Mouse (Mus musculus) thymus, adult 2 months (tissue): Measurements from ENCODE around the gene Olfr548-ps1. TPM values are rescaled to one million over a fixed set of nuclear protein-coding genes. Genes with fewer than 3 reads are reported as not detected.
A peak's percentile ranks its signal among the peaks of the same experiment; 100 is the strongest.
"Not testable (repeated sequence)": the region's sequence is repeated elsewhere in the genome, so short reads cannot be mapped to it uniquely, and the experiment has no call there.

Source experiments
- DNase-seq: peaks from one replicate; pipeline ENCODE4 v3.0.0; 2021
- H3K27ac ChIP-seq: fragments of 200-500 bp; 2 replicates; pipeline ENCODE4 v1.5.1; 2012; ENCODE audit warnings: low read length, control low read depth; ENCODE audit not compliant: control insufficient read depth, insufficient read depth
- H3K27me3 ChIP-seq: fragments of 200-500 bp; 2 replicates; pipeline ENCODE4 v1.6.1; 2012; ENCODE audit warnings: mild to moderate bottlenecking, low read length, moderate library complexity, mixed read lengths; ENCODE audit not compliant: control insufficient read depth, insufficient read depth
- H3K36me3 ChIP-seq: fragments of 200-500 bp; 2 replicates; pipeline ENCODE4 v1.6.1; 2012; ENCODE audit warnings: mild to moderate bottlenecking, low read length, moderate library complexity; ENCODE audit not compliant: control insufficient read depth, insufficient read depth
- H3K4me1 ChIP-seq: fragments of 200-500 bp; replicated peaks from 2 replicates; pipeline ENCODE4 v1.6.1; 2012; ENCODE audit warnings: low read length; ENCODE audit not compliant: control insufficient read depth, insufficient read depth
- H3K4me3 ChIP-seq: fragments of 200-500 bp; 2 replicates; pipeline ENCODE4 v1.5.1; 2012; ENCODE audit warnings: mild to moderate bottlenecking, low read length, control low read depth, moderate library complexity; ENCODE audit not compliant: control insufficient read depth, insufficient read depth
- CTCF ChIP-seq: fragments of 200-500 bp; IDR thresholded peaks from 2 replicates; pipeline ENCODE4 v1.5.1; 2012; ENCODE audit warnings: mild to moderate bottlenecking, control low read depth, low read length, moderate library complexity, borderline replicate concordance; ENCODE audit not compliant: control insufficient read depth, poor library complexity, insufficient read depth; ENCODE audit errors: extremely low read depth
- POLR2A ChIP-seq: fragments of 200-500 bp; IDR thresholded peaks from 2 replicates; pipeline ENCODE4 v1.6.1; 2012; ENCODE audit warnings: mild to moderate bottlenecking, low read length, control low read depth, moderate library complexity; ENCODE audit not compliant: control insufficient read depth, poor library complexity, insufficient read depth; ENCODE audit errors: extremely low read depth
- WGBS: fragments of 180-500 bp; shearing (Covaris S2); methylation state at CpG from one replicate; pipeline ENCODE4 v1.1.7; 2018; 5-methylcytosine and 5-hydroxymethylcytosine counted together
- polyA plus RNA-seq: library from polyadenylated mRNA; depleted of rRNA; stranded (reverse); fragments of >200 nt; gene quantifications from 2 replicates; pipeline ENCODE4 v1.2.3, GENCODE M21; 2012; rRNA removed

Gene Olfr548-ps1
- not detected in 2 replicates for polyA plus RNA-seq

- no peaks in the 10 kb centered on the region for H3K4me1 ChIP-seq
- TF ChIP-seq CTCF (no peak), POLR2A (no peak)
- no peak within 1 kb of the TSS for H3K4me3 ChIP-seq
- H3K27ac ChIP-seq = no peak within 1 kb of the TSS
- no peaks in the 10 kb centered on the region for H3K36me3 ChIP-seq
- no peak for DNase-seq
- no peaks in the 10 kb centered on the region for H3K27me3 ChIP-seq
- 86% methylated on average over 2 of the region's 2 CpGs for WGBS
Measured at GRCm38 (mm10) chr7:102540596-102540995, at the start of gene Olfr548-ps1. Gene Olfr548-ps1, plus strand, starts transcription at chr7:102540896.

DNA sequence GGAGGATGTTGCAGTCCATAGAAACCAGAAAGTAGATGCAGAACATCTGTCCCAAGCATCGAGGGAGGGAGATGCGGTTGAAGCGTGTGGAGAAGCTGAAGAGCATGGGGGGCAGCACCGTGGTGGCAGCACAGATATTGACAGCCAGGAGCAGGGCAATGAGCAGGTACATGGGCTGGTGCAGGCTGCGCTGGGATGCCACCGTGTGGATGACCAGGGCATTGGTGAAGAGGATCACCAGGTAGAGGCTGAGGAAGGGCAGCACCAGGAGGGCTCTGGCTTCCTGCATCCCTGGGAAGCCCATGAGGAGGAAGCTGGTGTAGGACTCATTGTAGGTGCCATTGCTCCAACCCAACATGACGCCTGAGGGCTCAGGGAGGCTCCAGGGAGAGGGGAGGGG is 46.3 kb upstream of the Olfr548-ps1 start:
- H3K27me3 ChIP-seq = not testable (repeated sequence)

DNA sequence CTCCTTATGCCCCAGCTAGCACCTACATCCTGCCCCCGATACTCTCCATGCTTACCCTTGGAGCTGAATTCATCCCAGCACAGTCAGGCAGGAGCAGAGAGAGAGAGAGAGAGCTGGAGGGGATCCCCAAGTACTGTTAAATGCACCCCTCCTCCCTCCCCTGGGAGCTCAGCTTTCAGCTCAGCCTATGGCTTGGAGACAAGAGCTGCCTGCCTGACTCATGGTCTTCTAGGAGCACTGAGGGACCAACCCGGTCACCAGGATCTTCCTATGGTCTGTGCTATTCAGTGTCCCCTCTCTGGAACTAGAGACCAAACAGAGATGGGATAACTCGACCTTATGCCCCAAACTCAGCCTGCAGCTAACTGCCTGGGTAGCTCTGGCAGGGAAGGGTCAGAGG is 41.2 kb upstream of the Olfr548-ps1 start, which contains the start of gene Olfr545:
Gene Olfr545, minus strand, starts transcription at position 101 of the 400 bp plus-strand sequence.
- no peaks in the 10 kb centered on the region for H3K4me1 ChIP-seq
- TF ChIP-seq CTCF (no peak), POLR2A (no peak)
- no peak within 1 kb of the TSS for H3K4me3 ChIP-seq
- DNase-seq = no peak
- no peak within 1 kb of the TSS for H3K27ac ChIP-seq
- 79% methylated on average over 3 of the region's 3 CpGs for WGBS
- no peaks in the 10 kb centered on the region for H3K36me3 ChIP-seq
- H3K27me3 ChIP-seq = no peaks in the 10 kb centered on the region

More for the DNA sequence above, 46.3 kb upstream of the Olfr548-ps1 start:
- not testable (repeated sequence) for DNase-seq, H3K4me1 ChIP-seq, H3K4me3 ChIP-seq, H3K27ac ChIP-seq, H3K36me3 ChIP-seq
- 66% methylated on average over 7 of the region's 7 CpGs for WGBS

DNA sequence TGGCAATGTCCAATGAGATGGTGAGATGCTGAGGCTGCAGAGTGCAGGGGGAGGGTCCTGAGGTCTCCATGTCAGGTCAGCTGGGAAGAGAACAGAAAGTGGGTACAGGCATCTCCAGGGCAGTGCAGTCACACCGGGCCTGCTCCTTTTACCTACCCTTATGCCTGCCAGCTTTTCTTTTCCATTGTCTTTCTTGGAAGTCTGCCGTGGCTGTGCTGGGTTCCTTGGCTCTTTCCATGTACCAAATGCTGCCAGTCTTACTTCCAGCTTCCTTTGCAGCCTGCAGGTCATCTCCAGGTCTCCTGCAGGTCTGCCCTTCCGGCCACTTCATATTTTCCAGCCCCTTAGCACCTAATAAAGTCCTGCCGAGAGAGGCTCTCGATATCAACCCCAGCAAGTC is 38.7 kb upstream of the Olfr548-ps1 start:
- TF ChIP-seq POLR2A = no peak
- TF ChIP-seq CTCF = no peak
- Histone ChIP-seq H3K27me3 (no peaks in the 10 kb centered on the region), H3K4me1 (no peaks in the 10 kb centered on the region), H3K4me3 (no peak overlapping the region), H3K36me3 (no peaks in the 10 kb centered on the region), H3K27ac (no peak overlapping the region)
- DNase-seq = no peak
- WGBS = 94% methylated on average over 5 of the region's 5 CpGs

- Histone ChIP-seq H3K27me3 (no peaks in the 10 kb centered on the region), H3K4me1 (no peaks in the 10 kb centered on the region), H3K4me3 (no peak overlapping the region), H3K36me3 (no peaks in the 10 kb centered on the region), H3K27ac (no peak overlapping the region)
- TF ChIP-seq CTCF = peak; percentile 71; the same call in 1 of the 2 replicates
- no peak for TF ChIP-seq POLR2A
- DNase-seq = peak; percentile 73
- WGBS = 41% methylated on average over 3 of the region's 3 CpGs
Measured at GRCm38 (mm10) chr7:102506848-102507247, 33.8 kb upstream of the Olfr548-ps1 start.

GRCm38 (mm10) chr7:102508066-102508465 is 32.6 kb upstream of the Olfr548-ps1 start:
- Histone ChIP-seq H3K36me3 (no peaks in the 10 kb centered on the region), H3K27ac (no peak overlapping the region), H3K4me3 (no peak overlapping the region), H3K4me1 (peaks cover 4% of the 10 kb centered on the region), H3K27me3 (no peaks in the 10 kb centered on the region)
- 95% methylated on average over 9 of the region's 9 CpGs for WGBS
- no peak for TF ChIP-seq POLR2A
- TF ChIP-seq CTCF = no peak
- no peak for DNase-seq

DNA sequence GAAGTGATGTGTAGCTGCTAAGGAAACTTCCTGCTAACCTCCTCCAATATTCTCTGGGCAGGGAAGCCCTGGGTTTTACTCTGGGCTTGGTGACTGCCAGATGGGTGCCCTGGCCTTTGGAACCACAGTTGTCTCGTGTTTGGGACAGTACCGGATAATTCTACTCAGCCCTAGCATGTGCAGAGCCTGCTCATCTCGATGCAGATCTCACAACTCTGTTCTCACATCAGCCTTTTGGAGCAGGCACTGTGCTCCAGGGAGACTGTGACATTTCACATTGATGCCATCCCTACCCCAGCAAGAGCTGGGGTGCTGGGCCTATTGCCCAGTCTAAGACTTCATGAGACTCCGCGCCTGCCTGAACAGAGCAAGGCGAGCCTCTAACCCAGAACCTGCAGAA is 32.0 kb upstream of the Olfr548-ps1 start:
- no peaks in the 10 kb centered on the region for H3K36me3 ChIP-seq
- H3K4me1 ChIP-seq = peaks cover 4% of the 10 kb centered on the region
- DNase-seq = no peak
- H3K27ac ChIP-seq = no peak overlapping the region
- 94% methylated on average over 6 of the region's 6 CpGs for WGBS
- H3K4me3 ChIP-seq = no peak overlapping the region
- TF ChIP-seq POLR2A = no peak
- TF ChIP-seq CTCF = no peak
- H3K27me3 ChIP-seq = no peaks in the 10 kb centered on the region
